Mouse (Mus musculus) forebrain, embryonic 15.5 days (tissue): ENCODE measurements around the gene Uap1. TPM values are rescaled to one million over a fixed set of nuclear protein-coding genes. Genes with fewer than 3 reads are reported as not detected.

Experiments used
- ATAC-seq: fragments of 200-750 bp; cut with Nextera tagmentation; replicated peaks from 2 replicates; pipeline ENCODE4 v1.8.0; 2017; ENCODE audit warnings: mild to moderate bottlenecking, moderate TSS enrichment, moderate library complexity
- H3K27ac ChIP-seq: fragments of 300-500 bp; sonication (generic); replicated peaks from 2 replicates; pipeline ENCODE4 v1.5.1; 2015; ENCODE audit warnings: mild to moderate bottlenecking, inconsistent platforms
- H3K27me3 ChIP-seq: fragments of 300-500 bp; sonication (generic); 2 replicates; pipeline ENCODE4 v1.6.1; 2015; ENCODE audit warnings: inconsistent platforms
- H3K36me3 ChIP-seq: fragments of 300-500 bp; sonication (generic); 2 replicates; pipeline ENCODE4 v1.6.1; 2015; ENCODE audit warnings: mild to moderate bottlenecking, inconsistent platforms
- H3K4me1 ChIP-seq: fragments of 300-500 bp; sonication (generic); 2 replicates; pipeline ENCODE4 v1.6.1; 2015; ENCODE audit warnings: inconsistent platforms
- H3K4me2 ChIP-seq: fragments of 300-500 bp; sonication (generic); replicated peaks from 2 replicates; pipeline ENCODE4 v1.6.1; 2015; ENCODE audit warnings: mild to moderate bottlenecking, inconsistent platforms
- H3K4me3 ChIP-seq: fragments of 300-500 bp; sonication (generic); 2 replicates; pipeline ENCODE4 v1.5.1; 2015; ENCODE audit warnings: mild to moderate bottlenecking, inconsistent platforms
- H3K9ac ChIP-seq: fragments of 300-500 bp; sonication (generic); replicated peaks from 2 replicates; pipeline ENCODE4 v1.6.1; 2015; ENCODE audit warnings: mild to moderate bottlenecking, inconsistent platforms
- H3K9me3 ChIP-seq: fragments of 300-500 bp; sonication (generic); 2 replicates; pipeline ENCODE4 v1.6.1; 2016; ENCODE audit warnings: inconsistent platforms
- WGBS: fragments of 180-500 bp; shearing (Covaris S2); methylation state at CpG from one replicate; pipeline ENCODE4 v1.1.7; 2015; ENCODE audit warnings: mixed read lengths; 5-methylcytosine and 5-hydroxymethylcytosine counted together
- polyA plus RNA-seq: library from polyadenylated mRNA; unstranded; fragments of >200 nt; fragmentation: Nextera tagmentation; extraction: Ambion mirVana; gene quantifications from 2 replicates; pipeline ENCODE4 v1.2.1, GENCODE M21; 2015

Uap1 gene
- polyA plus RNA-seq, 1 experiment from 2014 or later, result 58.7 TPM

DNA sequence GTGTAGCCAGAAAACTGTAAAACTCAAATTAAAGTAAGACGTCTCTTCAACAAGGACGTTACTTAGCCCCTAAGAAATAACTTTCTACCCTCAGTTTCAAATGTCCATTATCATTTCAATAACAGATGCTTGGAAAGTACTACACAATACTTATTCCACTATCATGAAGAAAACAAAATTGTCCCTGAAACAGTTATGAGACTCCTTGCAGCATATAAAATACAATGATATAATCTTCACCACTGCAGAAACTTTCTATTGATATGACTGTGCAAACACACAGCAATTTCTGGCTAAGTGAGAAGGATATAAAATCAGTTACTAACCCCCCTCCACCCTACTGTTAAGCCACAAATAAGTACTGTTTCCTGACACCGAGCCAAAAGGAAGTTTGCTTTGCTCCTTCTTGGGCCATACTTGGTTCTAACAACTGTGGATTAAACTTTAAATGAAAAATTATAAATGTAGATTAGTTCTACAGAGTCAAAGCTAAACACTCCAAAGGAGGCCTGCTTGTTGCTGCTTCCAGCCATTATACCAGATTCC lies 11.3 kb downstream of the Uap1 start:
- Histone ChIP-seq H3K4me3 (no peak overlapping the region), H3K27me3 (no peaks in the 10 kb centered on the region), H3K27ac (no peak overlapping the region), H3K4me2 (no peak overlapping the region), H3K36me3 (peaks cover 8% of the 10 kb centered on the region), H3K9me3 (no peaks in the 10 kb centered on the region), H3K9ac (no peak overlapping the region), H3K4me1 (no peaks in the 10 kb centered on the region)
- no peak for ATAC-seq
- WGBS, result 81% methylated on average over 3 of the region's 3 CpGs

DNA sequence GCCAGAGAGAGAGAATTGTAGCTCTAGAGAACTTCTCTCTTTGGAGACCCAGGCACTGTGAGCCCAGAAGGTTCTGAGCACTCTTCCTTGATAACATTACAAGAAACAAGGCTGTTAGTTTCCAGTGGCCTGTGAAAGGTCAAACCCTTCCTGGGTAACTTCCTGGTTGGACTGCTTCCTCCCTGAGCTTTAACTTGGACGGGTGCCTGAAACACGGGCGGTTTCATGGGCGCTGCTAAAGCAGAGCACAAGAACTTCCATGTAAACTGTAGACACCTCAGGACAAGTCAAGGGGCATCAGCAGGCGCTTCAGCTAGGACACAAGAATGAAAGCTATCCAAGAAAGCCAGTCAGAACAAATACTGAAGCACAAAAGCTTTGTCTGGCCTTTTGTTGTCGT lies 12.9 kb downstream of the Uap1 start:
- Histone ChIP-seq H3K27ac (no peak overlapping the region), H3K36me3 (peaks cover 11% of the 10 kb centered on the region), H3K27me3 (no peaks in the 10 kb centered on the region), H3K9ac (no peak overlapping the region), H3K9me3 (no peaks in the 10 kb centered on the region), H3K4me1 (no peaks in the 10 kb centered on the region), H3K4me2 (no peak overlapping the region), H3K4me3 (no peak overlapping the region)
- 89% methylated on average over 6 of the region's 6 CpGs for WGBS
- no peak for ATAC-seq

DNA sequence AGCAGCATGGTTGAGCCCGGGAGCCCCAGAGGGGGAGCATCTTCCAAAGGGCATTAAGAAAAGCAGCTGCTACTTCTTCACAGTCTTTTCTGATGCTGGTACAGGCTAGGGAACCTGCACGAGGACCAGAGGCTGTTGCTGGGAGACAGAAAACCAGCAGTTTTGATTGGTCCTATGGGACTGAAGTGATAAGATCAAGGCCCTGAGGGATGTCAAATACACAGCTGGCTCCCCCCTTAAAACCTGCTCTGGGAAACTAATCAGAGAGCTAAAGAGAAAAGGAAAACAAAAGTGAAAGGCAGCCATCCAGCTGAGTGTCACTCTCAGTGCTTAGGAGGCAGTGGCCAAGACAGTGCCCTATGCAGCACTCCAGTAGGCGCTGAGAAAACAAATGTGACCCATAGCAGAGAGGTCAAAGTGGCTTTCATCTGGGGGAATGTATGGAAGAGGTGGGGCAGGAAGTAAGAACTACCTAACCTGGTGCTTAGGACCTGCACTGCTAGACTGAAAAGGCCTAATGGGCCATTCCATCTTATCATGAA lies 14.3 kb downstream of the Uap1 start:
- H3K9me3 ChIP-seq, result no peaks in the 10 kb centered on the region
- H3K36me3 ChIP-seq, result peaks cover 5% of the 10 kb centered on the region
- no peak overlapping the region for H3K27ac ChIP-seq
- no peaks in the 10 kb centered on the region for H3K27me3 ChIP-seq
- WGBS, result 67% methylated on average over 3 of the region's 3 CpGs
- no peak overlapping the region for H3K9ac ChIP-seq
- no peak for ATAC-seq
- no peak overlapping the region for H3K4me3 ChIP-seq
- no peak overlapping the region for H3K4me2 ChIP-seq
- H3K4me1 ChIP-seq, result 0 out of 2 replicates have a peak, but pooled peaks cover 3% of the 10 kb centered on the region

DNA sequence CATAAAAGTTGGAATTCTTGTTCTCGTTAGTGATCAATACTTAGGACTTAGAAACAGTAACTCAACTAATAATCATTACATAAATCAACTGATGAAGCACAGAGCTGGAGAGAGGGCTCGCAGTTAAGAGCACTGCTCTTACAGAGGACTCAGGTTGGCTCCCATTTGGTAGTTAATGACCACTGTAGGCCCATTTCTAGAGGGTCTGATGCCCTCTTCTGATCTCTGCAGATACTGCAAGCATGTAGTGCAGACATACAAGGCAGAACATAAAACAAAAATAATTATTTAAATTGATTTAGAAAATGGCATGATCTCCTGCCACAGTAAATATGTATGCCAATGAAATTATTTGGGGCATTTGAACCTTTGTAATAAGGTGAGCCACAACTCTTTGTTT lies 15.1 kb downstream of the Uap1 start:
- Histone ChIP-seq H3K4me2 (no peak overlapping the region), H3K4me1 (0 out of 2 replicates have a peak, but pooled peaks cover 5% of the 10 kb centered on the region), H3K36me3 (peaks cover 2% of the 10 kb centered on the region; the same call in 1 of the 2 replicates), H3K4me3 (no peak overlapping the region), H3K27ac (no peak overlapping the region), H3K9me3 (no peaks in the 10 kb centered on the region), H3K27me3 (no peaks in the 10 kb centered on the region), H3K9ac (no peak overlapping the region)
- 88% methylated on average over 2 of the region's 2 CpGs for WGBS
- ATAC-seq, result no peak

DNA sequence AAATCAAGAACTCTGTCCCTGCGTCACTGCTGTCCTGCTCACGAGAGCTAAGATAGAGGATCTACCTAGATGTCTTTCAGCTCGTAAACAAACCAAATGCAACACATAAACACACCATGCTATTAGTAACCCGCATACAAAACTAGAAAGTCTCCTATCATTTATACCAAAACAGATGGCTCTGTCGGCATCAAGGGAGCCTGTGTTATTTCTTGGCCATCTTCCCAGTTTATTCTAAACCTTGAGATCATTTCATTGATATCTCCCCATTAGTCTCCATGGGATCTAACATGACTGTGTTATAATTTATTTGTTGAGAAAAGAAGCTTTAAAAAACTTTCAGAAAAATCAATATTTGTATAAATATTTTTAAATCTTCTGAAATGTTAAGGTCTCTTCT lies 19.0 kb downstream of the Uap1 start:
- no peak overlapping the region for H3K9ac ChIP-seq
- H3K4me2 ChIP-seq, result no peak overlapping the region
- H3K27me3 ChIP-seq, result no peaks in the 10 kb centered on the region
- peak; percentile 46; the same call in 1 of the 2 replicates for ATAC-seq
- H3K27ac ChIP-seq, result 0 out of 2 replicates have a peak overlapping the region, but pooled peaks have one; percentile 2
- 56% methylated on average over 5 of the region's 5 CpGs for WGBS
- H3K4me1 ChIP-seq, result 0 out of 2 replicates have a peak, but pooled peaks cover 8% of the 10 kb centered on the region
- H3K36me3 ChIP-seq, result 0 out of 2 replicates have a peak, but pooled peaks cover 2% of the 10 kb centered on the region
- H3K4me3 ChIP-seq, result no peak overlapping the region
- H3K9me3 ChIP-seq, result no peaks in the 10 kb centered on the region

DNA sequence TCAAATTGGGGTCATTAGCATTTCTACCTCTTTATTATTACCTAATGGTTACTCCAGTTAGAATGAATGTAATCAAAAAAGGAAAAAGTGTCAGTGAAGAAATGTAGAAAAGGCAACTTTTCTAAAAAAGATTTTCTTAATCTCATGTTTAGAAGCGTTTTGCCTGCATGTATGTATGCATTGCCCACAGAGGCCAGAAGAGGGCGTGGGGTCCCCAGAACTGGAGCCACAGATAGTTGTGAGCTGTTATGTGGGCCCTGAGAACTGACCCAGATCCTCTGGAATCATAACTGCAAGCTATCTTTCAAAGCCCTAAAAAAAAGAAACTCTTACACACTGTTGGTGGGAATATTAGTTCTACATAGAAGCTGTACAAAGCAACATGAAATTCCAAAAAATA lies 19.5 kb downstream of the Uap1 start:
- Histone ChIP-seq H3K36me3 (0 out of 2 replicates have a peak, but pooled peaks cover 2% of the 10 kb centered on the region), H3K27me3 (no peaks in the 10 kb centered on the region), H3K9ac (no peak overlapping the region), H3K9me3 (no peaks in the 10 kb centered on the region), H3K4me2 (no peak overlapping the region), H3K27ac (0 out of 2 replicates have a peak overlapping the region, but pooled peaks have one; percentile 2), H3K4me3 (no peak overlapping the region), H3K4me1 (0 out of 2 replicates have a peak, but pooled peaks cover 11% of the 10 kb centered on the region)
- 72% methylated on average over 2 of the region's 2 CpGs for WGBS
- ATAC-seq, result no peak

DNA sequence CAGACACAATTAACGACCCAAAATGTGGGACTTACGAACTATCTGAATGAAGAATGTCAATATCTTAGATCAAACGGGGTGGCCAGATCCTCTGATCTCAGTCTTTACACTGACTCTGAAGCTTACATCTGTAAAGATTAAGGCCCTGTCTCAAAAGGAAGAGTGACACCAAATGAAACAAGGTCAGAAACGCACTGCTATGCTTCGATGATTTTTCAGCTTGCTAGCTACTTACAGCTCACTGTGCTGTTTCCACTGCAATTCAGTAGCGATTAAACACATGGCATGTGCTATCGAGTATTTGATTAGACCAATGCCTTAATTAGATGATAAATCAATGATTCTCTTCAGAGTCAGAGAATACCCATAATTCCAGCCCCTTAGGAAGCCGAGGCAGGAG lies 20.8 kb downstream of the Uap1 start:
- 66% methylated on average over 8 of the region's 8 CpGs for WGBS
- Histone ChIP-seq H3K27me3 (no peaks in the 10 kb centered on the region), H3K9me3 (no peaks in the 10 kb centered on the region), H3K4me3 (no peak overlapping the region), H3K4me1 (0 out of 2 replicates have a peak, but pooled peaks cover 11% of the 10 kb centered on the region), H3K4me2 (no peak overlapping the region), H3K9ac (no peak overlapping the region), H3K27ac (no peak overlapping the region), H3K36me3 (peaks cover 4% of the 10 kb centered on the region; the same call in 1 of the 2 replicates)
- no peak for ATAC-seq

DNA sequence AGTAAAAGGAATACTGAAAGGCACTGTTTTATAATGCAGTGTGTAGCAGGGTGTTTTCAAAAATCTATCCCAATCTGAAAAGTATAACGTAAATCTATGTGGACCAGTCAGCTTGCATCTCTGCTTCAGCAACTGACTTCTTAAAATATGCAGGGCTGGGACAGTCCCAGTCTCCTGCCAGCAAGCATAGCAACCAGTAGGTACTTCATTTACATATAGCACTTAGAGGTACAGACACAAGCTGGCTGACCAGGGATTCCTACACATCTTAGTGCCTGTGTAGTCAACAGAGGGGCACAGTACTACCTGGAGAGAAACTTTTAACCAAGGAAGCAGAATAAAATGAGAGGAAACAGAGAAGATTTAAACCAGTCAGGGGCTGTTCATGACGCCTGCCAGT lies 22.2 kb downstream of the Uap1 start:
- H3K9ac ChIP-seq, result no peak overlapping the region
- H3K36me3 ChIP-seq, result peaks cover 8% of the 10 kb centered on the region
- ATAC-seq, result peak; percentile 48; the same call in 1 of the 2 replicates
- 81% methylated on average over 2 of the region's 2 CpGs for WGBS
- no peak overlapping the region for H3K27ac ChIP-seq
- H3K4me3 ChIP-seq, result no peak overlapping the region
- H3K27me3 ChIP-seq, result no peaks in the 10 kb centered on the region
- H3K9me3 ChIP-seq, result no peaks in the 10 kb centered on the region
- 0 out of 2 replicates have a peak, but pooled peaks cover 11% of the 10 kb centered on the region for H3K4me1 ChIP-seq
- H3K4me2 ChIP-seq, result no peak overlapping the region

DNA sequence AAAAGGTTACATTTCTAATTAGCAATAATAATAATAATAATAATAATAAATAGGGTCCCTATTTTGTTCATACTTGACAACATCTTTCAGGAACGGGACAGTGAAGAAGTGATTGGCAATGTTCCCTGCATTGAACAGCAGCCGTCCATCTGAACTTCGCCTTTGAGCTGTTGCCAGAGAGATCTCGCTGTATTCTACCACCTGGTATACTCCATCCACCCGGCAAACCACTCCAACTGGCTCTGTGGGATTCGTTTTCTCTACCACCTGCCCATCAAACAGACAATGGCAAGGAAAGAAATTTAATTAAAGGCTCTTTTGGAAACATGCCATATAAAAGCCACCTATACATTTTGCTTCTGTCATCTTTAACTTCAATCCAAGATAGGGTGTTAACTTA lies 23.9 kb downstream of the Uap1 start:
- H3K36me3 ChIP-seq, result peaks cover 7% of the 10 kb centered on the region
- no peaks in the 10 kb centered on the region for H3K27me3 ChIP-seq
- H3K27ac ChIP-seq, result no peak overlapping the region
- no peaks in the 10 kb centered on the region for H3K9me3 ChIP-seq
- WGBS, result 38% methylated on average over 6 of the region's 6 CpGs
- ATAC-seq, result no peak
- no peak overlapping the region for H3K4me2 ChIP-seq
- H3K9ac ChIP-seq, result no peak overlapping the region
- no peak overlapping the region for H3K4me3 ChIP-seq
- H3K4me1 ChIP-seq, result 0 out of 2 replicates have a peak, but pooled peaks cover 11% of the 10 kb centered on the region

DNA sequence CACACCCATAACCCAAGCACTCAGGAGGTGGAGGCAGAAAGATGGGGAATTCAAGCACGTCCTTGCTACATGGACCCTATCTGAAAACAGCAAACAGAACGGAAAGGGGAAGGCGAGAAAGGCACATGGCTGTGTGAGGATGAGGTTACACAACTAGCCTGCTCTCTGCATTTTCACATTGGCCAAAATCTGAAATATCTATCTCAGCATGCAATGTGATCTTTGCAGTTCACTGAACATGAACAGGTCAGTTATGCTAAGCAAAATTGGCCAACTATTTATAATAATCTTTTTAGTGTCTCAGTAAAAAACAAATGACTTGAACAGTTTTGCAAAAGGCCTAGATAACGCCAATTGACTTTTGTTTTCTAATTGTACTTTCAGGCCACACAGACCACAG lies 25.0 kb downstream of the Uap1 start:
- WGBS, result 89% methylated on average over 4 of the region's 4 CpGs
- Histone ChIP-seq H3K27ac (no peak overlapping the region), H3K36me3 (peaks cover 7% of the 10 kb centered on the region), H3K4me3 (no peak overlapping the region), H3K27me3 (no peaks in the 10 kb centered on the region), H3K4me2 (no peak overlapping the region), H3K9me3 (no peaks in the 10 kb centered on the region), H3K4me1 (0 out of 2 replicates have a peak, but pooled peaks cover 5% of the 10 kb centered on the region), H3K9ac (no peak overlapping the region)
- ATAC-seq, result no peak

DNA sequence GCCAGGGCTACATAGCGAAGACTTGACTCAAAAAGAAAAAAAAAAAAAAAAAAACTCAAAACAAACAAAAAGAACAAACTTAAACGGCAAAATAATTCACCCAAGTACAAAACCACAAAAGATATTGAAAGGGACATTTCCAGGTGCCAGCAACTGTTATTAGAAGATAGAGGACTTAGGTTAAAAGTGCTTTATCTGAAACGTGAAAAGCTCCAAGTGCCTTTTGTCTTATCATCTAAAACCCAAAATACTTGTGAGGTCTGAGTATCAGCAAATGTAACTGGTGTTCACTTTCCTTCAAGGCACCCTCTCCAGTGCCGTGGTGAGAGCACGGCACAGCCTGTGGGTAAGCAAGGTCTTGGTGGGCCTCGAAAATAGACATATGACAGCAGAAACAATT lies 26.2 kb downstream of the Uap1 start:
- ATAC-seq, result no peak
- H3K4me3 ChIP-seq, result no peak overlapping the region
- 0 out of 2 replicates have a peak, but pooled peaks cover 5% of the 10 kb centered on the region for H3K4me1 ChIP-seq
- H3K9me3 ChIP-seq, result no peaks in the 10 kb centered on the region
- WGBS, result 87% methylated on average over 6 of the region's 6 CpGs
- no peak overlapping the region for H3K9ac ChIP-seq
- H3K4me2 ChIP-seq, result no peak overlapping the region
- no peaks in the 10 kb centered on the region for H3K27me3 ChIP-seq
- H3K36me3 ChIP-seq, result peaks cover 7% of the 10 kb centered on the region
- H3K27ac ChIP-seq, result no peak overlapping the region

DNA sequence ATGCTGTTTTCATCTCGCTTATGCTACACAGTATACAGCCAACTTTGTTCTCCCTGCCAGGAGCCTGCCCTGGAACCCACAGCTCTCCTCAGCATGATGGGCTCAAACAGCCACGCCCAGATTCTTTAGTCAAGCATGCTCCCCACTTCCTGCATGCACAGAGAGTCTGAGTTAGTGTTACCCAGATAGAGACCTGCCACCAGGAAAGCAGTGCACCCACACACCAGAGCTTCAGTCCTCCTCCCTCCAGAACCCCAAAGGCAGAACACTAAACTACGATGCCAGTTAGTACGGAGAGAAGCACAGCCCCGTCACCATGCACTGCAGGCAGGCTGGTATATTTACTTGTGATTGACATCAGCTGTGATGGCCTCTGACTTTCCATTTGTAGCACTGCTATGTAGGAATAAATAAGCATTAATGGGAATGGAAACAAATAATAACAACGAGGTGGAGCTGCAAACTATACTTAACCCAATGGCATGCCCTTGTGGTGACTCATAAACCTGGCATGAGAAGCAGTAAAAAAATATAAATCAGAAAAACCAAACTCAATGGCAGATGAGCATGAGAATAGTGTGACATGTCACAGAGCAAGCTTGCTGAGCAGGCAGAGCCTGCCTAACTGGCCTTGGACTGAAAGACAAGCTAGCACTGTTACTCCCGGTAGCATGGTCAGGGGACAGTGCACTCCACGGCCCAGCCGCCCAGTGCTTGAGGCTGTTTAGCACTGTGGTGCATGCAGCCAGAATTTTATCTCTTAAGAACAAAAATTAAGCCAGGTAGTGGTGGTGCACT lies 26.9 kb downstream of the Uap1 start:
- Histone ChIP-seq H3K27ac (no peak overlapping the region), H3K9ac (no peak overlapping the region), H3K4me3 (no peak overlapping the region), H3K4me1 (0 out of 2 replicates have a peak, but pooled peaks cover 5% of the 10 kb centered on the region), H3K27me3 (no peaks in the 10 kb centered on the region), H3K4me2 (no peak overlapping the region), H3K36me3 (peaks cover 7% of the 10 kb centered on the region), H3K9me3 (no peaks in the 10 kb centered on the region)
- ATAC-seq, result no peak
- WGBS, result 84% methylated on average over 9 of the region's 9 CpGs
